Mouse (Mus musculus): ENCODE results near the gene Pmepa1. TPM values are rescaled to one million over a fixed set of nuclear protein-coding genes. Genes with fewer than 3 reads are reported as not detected.

The Pmepa1 gene
- polyA plus RNA-seq, 1 experiment from 2014 or later: 6.5 TPM

- Histone ChIP-seq H3K9me3 (ENCODE audit: control insufficient read depth, low read length) (no peaks in the 10 kb centered on the region), H3K4me2 (ENCODE audit: low read length) (no peak overlapping the region), H3K27ac (replicated peaks in 1 of 2; ENCODE audit: control insufficient read depth in 1 of 2, insufficient read depth in 1 of 2, low read depth in 2 of 2, low read length in 2 of 2) (no peak overlapping the region), H3K36me3 (ENCODE audit: control insufficient read depth, insufficient read depth, low read length) (no peaks in the 10 kb centered on the region), H3K4me3 (ENCODE audit: control insufficient read depth in 1 of 2, insufficient read depth in 1 of 2, low read depth in 1 of 2, low read length in 2 of 2) (no peak overlapping the region), H3K27me3 (ENCODE audit: control insufficient read depth, insufficient read depth, low read length) (peaks cover 25% of the 10 kb centered on the region), H3K4me1 (ENCODE audit: control insufficient read depth in 2 of 2, insufficient read depth in 2 of 2, low read length in 2 of 2) (0 out of 4 replicates have a peak, but pooled peaks cover 0 to 3% of the 10 kb centered on the region in 2 experiments), H3K9ac (ENCODE audit: low read length) (no peak overlapping the region)
- ATAC-seq (ENCODE audit: insufficient number of reproducible peaks, insufficient read depth, low FRiP score, low read depth): no peak
- WGBS: 74% methylated on average over 7 of the region's 7 CpGs
Measured at GRCm38 (mm10) chr2:173182796-173183195, 93.5 kb downstream of the Pmepa1 start.

- no peaks in the 10 kb centered on the region for H3K9me3 ChIP-seq (ENCODE audit: control insufficient read depth, low read length)
- H3K27me3 ChIP-seq (ENCODE audit: control insufficient read depth, insufficient read depth, low read length): peaks cover 21% of the 10 kb centered on the region
- H3K4me3 ChIP-seq (ENCODE audit: control insufficient read depth in 1 of 2, insufficient read depth in 1 of 2, low read depth in 1 of 2, low read length in 2 of 2): no peak overlapping the region
- 0 out of 4 replicates have a peak, but pooled peaks cover 0 to 3% of the 10 kb centered on the region in 2 experiments for H3K4me1 ChIP-seq (ENCODE audit: control insufficient read depth in 2 of 2, insufficient read depth in 2 of 2, low read length in 2 of 2)
- H3K4me2 ChIP-seq (ENCODE audit: low read length): no peak overlapping the region
- H3K36me3 ChIP-seq (ENCODE audit: control insufficient read depth, insufficient read depth, low read length): no peaks in the 10 kb centered on the region
- no peak overlapping the region for H3K9ac ChIP-seq (ENCODE audit: low read length)
- 84% methylated on average over 7 of the region's 7 CpGs for WGBS
- no peak for ATAC-seq (ENCODE audit: insufficient number of reproducible peaks, insufficient read depth, low FRiP score, low read depth)
- H3K27ac ChIP-seq (replicated peaks in 1 of 2; ENCODE audit: control insufficient read depth in 1 of 2, insufficient read depth in 1 of 2, low read depth in 2 of 2, low read length in 2 of 2): no peak overlapping the region
Measured at GRCm38 (mm10) chr2:173181901-173182300, 94.4 kb downstream of the Pmepa1 start.

- 52% methylated on average over 5 of the region's 5 CpGs for WGBS
- Histone ChIP-seq H3K4me2 (ENCODE audit: low read length) (no peak overlapping the region), H3K9ac (ENCODE audit: low read length) (no peak overlapping the region), H3K4me3 (ENCODE audit: control insufficient read depth in 1 of 2, insufficient read depth in 1 of 2, low read depth in 1 of 2, low read length in 2 of 2) (no peak overlapping the region), H3K36me3 (ENCODE audit: control insufficient read depth, insufficient read depth, low read length) (no peaks in the 10 kb centered on the region), H3K27ac (replicated peaks in 1 of 2; ENCODE audit: control insufficient read depth in 1 of 2, insufficient read depth in 1 of 2, low read depth in 2 of 2, low read length in 2 of 2) (no peak overlapping the region), H3K9me3 (ENCODE audit: control insufficient read depth, low read length) (no peaks in the 10 kb centered on the region), H3K27me3 (ENCODE audit: control insufficient read depth, insufficient read depth, low read length) (peaks cover 21% of the 10 kb centered on the region), H3K4me1 (ENCODE audit: control insufficient read depth in 2 of 2, insufficient read depth in 2 of 2, low read length in 2 of 2) (0 out of 4 replicates have a peak, but pooled peaks cover 0 to 2% of the 10 kb centered on the region in 2 experiments)
- ATAC-seq (ENCODE audit: insufficient number of reproducible peaks, insufficient read depth, low FRiP score, low read depth): no peak
Measured at GRCm38 (mm10) chr2:173181486-173181885, 94.8 kb downstream of the Pmepa1 start.

- Histone ChIP-seq H3K36me3 (ENCODE audit: control insufficient read depth, insufficient read depth, low read length) (no peaks in the 10 kb centered on the region), H3K9ac (ENCODE audit: low read length) (no peak overlapping the region), H3K9me3 (ENCODE audit: control insufficient read depth, low read length) (no peaks in the 10 kb centered on the region), H3K4me3 (ENCODE audit: control insufficient read depth in 1 of 2, insufficient read depth in 1 of 2, low read depth in 1 of 2, low read length in 2 of 2) (no peak overlapping the region), H3K27me3 (ENCODE audit: control insufficient read depth, insufficient read depth, low read length) (peaks cover 19% of the 10 kb centered on the region), H3K4me2 (ENCODE audit: low read length) (no peak overlapping the region), H3K27ac (replicated peaks in 1 of 2; ENCODE audit: control insufficient read depth in 1 of 2, insufficient read depth in 1 of 2, low read depth in 2 of 2, low read length in 2 of 2) (no peak overlapping the region), H3K4me1 (ENCODE audit: control insufficient read depth in 2 of 2, insufficient read depth in 2 of 2, low read length in 2 of 2) (no peaks in the 10 kb centered on the region)
- 80% methylated on average over 11 of the region's 11 CpGs for WGBS
- no peak for ATAC-seq (ENCODE audit: insufficient number of reproducible peaks, insufficient read depth, low FRiP score, low read depth)
Measured at GRCm38 (mm10) chr2:173180721-173181388, 95.5 kb downstream of the Pmepa1 start.

- no peak overlapping the region for H3K4me2 ChIP-seq (ENCODE audit: low read length)
- no peak overlapping the region for H3K4me3 ChIP-seq (ENCODE audit: control insufficient read depth in 1 of 2, insufficient read depth in 1 of 2, low read depth in 1 of 2, low read length in 2 of 2)
- H3K9me3 ChIP-seq (ENCODE audit: control insufficient read depth, low read length): peaks cover 4% of the 10 kb centered on the region; the same call in 1 of the 2 replicates
- H3K36me3 ChIP-seq (ENCODE audit: control insufficient read depth, insufficient read depth, low read length): no peaks in the 10 kb centered on the region
- H3K9ac ChIP-seq (ENCODE audit: low read length): no peak overlapping the region
- H3K27ac ChIP-seq (replicated peaks in 1 of 2; ENCODE audit: control insufficient read depth in 1 of 2, insufficient read depth in 1 of 2, low read depth in 2 of 2, low read length in 2 of 2): no peak overlapping the region
- H3K4me1 ChIP-seq (ENCODE audit: control insufficient read depth in 2 of 2, insufficient read depth in 2 of 2, low read length in 2 of 2): no peaks in the 10 kb centered on the region
- no peak for ATAC-seq (ENCODE audit: insufficient number of reproducible peaks, insufficient read depth, low FRiP score, low read depth)
- H3K27me3 ChIP-seq (ENCODE audit: control insufficient read depth, insufficient read depth, low read length): peaks cover 12% of the 10 kb centered on the region
- WGBS: 62% methylated on average over 4 of the region's 4 CpGs
Measured at GRCm38 (mm10) chr2:173180026-173180425, 96.3 kb downstream of the Pmepa1 start.

GRCm38 (mm10) chr2:173179046-173179445, 97.3 kb downstream of the Pmepa1 start:
- Histone ChIP-seq H3K4me1 (ENCODE audit: control insufficient read depth in 2 of 2, insufficient read depth in 2 of 2, low read length in 2 of 2) (peaks cover 3 to 6% of the 10 kb centered on the region in 2 experiments; a peak in 2 of 4 replicates), H3K4me3 (ENCODE audit: control insufficient read depth in 1 of 2, insufficient read depth in 1 of 2, low read depth in 1 of 2, low read length in 2 of 2) (no peak overlapping the region), H3K9ac (ENCODE audit: low read length) (no peak overlapping the region), H3K27me3 (ENCODE audit: control insufficient read depth, insufficient read depth, low read length) (peaks cover 3% of the 10 kb centered on the region), H3K9me3 (ENCODE audit: control insufficient read depth, low read length) (peaks cover 4% of the 10 kb centered on the region; the same call in 1 of the 2 replicates), H3K27ac (replicated peaks in 1 of 2; ENCODE audit: control insufficient read depth in 1 of 2, insufficient read depth in 1 of 2, low read depth in 2 of 2, low read length in 2 of 2) (no peak overlapping the region), H3K4me2 (ENCODE audit: low read length) (no peak overlapping the region), H3K36me3 (ENCODE audit: control insufficient read depth, insufficient read depth, low read length) (no peaks in the 10 kb centered on the region)
- no peak for ATAC-seq (ENCODE audit: insufficient number of reproducible peaks, insufficient read depth, low FRiP score, low read depth)
- WGBS: 80% methylated on average over 7 of the region's 7 CpGs

- Histone ChIP-seq H3K9ac (ENCODE audit: low read length) (no peak overlapping the region), H3K4me2 (ENCODE audit: low read length) (no peak overlapping the region), H3K9me3 (ENCODE audit: control insufficient read depth, low read length) (peaks cover 4% of the 10 kb centered on the region; the same call in 1 of the 2 replicates), H3K36me3 (ENCODE audit: control insufficient read depth, insufficient read depth, low read length) (no peaks in the 10 kb centered on the region), H3K4me1 (ENCODE audit: control insufficient read depth in 2 of 2, insufficient read depth in 2 of 2, low read length in 2 of 2) (peaks cover 12 to 13% of the 10 kb centered on the region in 2 experiments), H3K27me3 (ENCODE audit: control insufficient read depth, insufficient read depth, low read length) (peaks cover 3% of the 10 kb centered on the region), H3K27ac (replicated peaks in 1 of 2; ENCODE audit: control insufficient read depth in 1 of 2, insufficient read depth in 1 of 2, low read depth in 2 of 2, low read length in 2 of 2) (no peak overlapping the region), H3K4me3 (ENCODE audit: control insufficient read depth in 1 of 2, insufficient read depth in 1 of 2, low read depth in 1 of 2, low read length in 2 of 2) (no peak overlapping the region)
- no peak for ATAC-seq (ENCODE audit: insufficient number of reproducible peaks, insufficient read depth, low FRiP score, low read depth)
- WGBS: 85% methylated on average over 8 of the region's 8 CpGs
Measured at GRCm38 (mm10) chr2:173177951-173178350, 98.4 kb downstream of the Pmepa1 start.
